Mouse (Mus musculus): ENCODE results near the gene Pglyrp1.

DNA sequence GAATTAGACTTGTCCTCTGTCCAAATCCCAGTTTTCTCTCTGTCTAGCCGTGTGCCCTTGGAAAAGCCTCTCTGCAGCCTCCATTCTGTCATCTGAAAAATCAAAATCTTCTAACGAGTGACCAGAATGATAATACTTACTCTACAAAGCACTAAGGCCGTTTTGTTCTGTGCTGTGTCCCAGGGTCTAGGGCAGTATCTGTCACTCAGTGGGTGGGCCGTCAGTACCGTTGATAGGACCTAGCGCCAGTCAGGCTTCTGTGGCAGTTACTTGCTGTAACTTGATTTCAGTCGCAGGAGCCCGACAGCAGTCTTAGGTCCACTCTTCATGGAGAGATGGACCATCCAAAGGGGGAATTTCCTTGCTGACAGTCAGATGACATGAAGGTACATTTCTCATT, 53.2 kb downstream of the Pglyrp1 start:
- TF ChIP-seq POLR2A (IDR thresholded peaks at IDR 0.05; ENCODE audit: insufficient read length, low read depth) (no peak), MYOG (IDR thresholded peaks at IDR 0.05; ENCODE audit: control insufficient read depth in 1 of 3, insufficient read depth in 1 of 3, insufficient read length in 2 of 3, low read depth in 2 of 3) (no peak), MAX (IDR thresholded peaks at IDR 0.05; ENCODE audit: low read depth) (no peak), POLR2AphosphoS2 (IDR thresholded peaks at IDR 0.05; ENCODE audit: insufficient read length, low read depth) (no peak), USF1 (IDR thresholded peaks at IDR 0.05; ENCODE audit: low read depth) (no peak), CEBPB (IDR thresholded peaks at IDR 0.05; ENCODE audit: insufficient read depth, poor library complexity, severe bottlenecking) (no peak), SRF (IDR thresholded peaks at IDR 0.05; ENCODE audit: control insufficient read depth, insufficient read length, low read depth) (no peak), MYOD1 (IDR thresholded peaks at IDR 0.05; ENCODE audit: control insufficient read depth in 1 of 3, insufficient read length in 2 of 3, low read depth in 2 of 3) (no peak), E2F4 (IDR thresholded peaks at IDR 0.05; ENCODE audit: insufficient read depth) (no peak), REST (IDR thresholded peaks at IDR 0.05; ENCODE audit: insufficient read depth, insufficient read length) (no peak), TCF12 (IDR thresholded peaks at IDR 0.05; ENCODE audit: insufficient read depth, poor library complexity, severe bottlenecking) (no peak)

All from myocyte (in vitro differentiated cells).